Mouse (Mus musculus) frontal cortex, adult 2 months (tissue): Measurements from ENCODE around the gene Polr2m. TPM values are rescaled to one million over a fixed set of nuclear protein-coding genes. Genes with fewer than 3 reads are reported as not detected.
"Not testable (repeated sequence)": the region's sequence is repeated elsewhere in the genome, so short reads cannot be mapped to it uniquely, and the experiment has no call there.

Source experiments
- DNase-seq, 2 experiments: peaks; one replicate each; pipeline ENCODE4 v3.0.0; 2022; ENCODE audit warnings: low spot score in 1 of 2; ENCODE audit errors: extremely low spot score in 1 of 2
- polyA plus RNA-seq: library from polyadenylated mRNA; depleted of rRNA; stranded (reverse); fragments of >200 nt; gene quantifications from 2 replicates; pipeline ENCODE4 v1.2.3, GENCODE M21; 2012; rRNA removed

Polr2m gene
- 336 and 393 TPM in 2 replicates for polyA plus RNA-seq

DNA sequence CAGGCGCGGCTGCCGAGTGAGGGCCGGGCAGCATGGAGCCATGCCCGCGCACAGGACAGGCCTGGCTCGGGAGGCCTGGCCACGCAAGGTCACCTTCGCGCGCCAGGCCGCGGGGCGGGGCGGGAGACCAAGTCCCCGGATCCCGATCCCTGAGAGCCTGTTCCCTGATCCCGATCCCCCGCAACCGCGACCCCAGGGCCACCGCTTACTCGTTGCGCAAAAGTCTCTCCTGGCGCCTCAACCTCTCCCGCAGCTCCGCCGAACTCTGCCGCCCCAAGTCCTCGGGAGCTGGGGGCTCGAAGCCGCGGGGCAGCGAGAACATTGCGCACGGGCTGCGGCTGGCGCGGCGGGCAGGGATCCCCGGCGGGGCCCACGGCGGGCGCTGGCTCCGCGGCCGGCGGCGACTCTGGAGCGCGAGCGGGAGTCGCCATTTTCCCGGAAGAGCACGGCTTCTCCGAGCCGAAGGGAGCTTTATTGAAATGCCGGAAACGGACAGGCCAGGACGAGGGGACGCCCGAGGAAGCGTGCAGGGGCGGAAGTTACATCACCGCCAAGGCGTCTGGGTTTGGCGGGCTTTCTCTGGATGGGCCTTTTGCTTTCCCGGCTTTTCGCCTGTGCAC lies at the start of gene Polr2m:
TSS of gene Polr2m (minus strand) at position 461 of the 620 bp plus-strand sequence.
- peak; percentile 87 to 96 for DNase-seq

GRCm38 (mm10) chr9:71535036-71535435 lies 49.3 kb upstream of the Polr2m start:
- peak; percentile 16 to 42 for DNase-seq

GRCm38 (mm10) chr9:71529960-71530359 lies 44.2 kb upstream of the Polr2m start:
- no peak for DNase-seq

DNA sequence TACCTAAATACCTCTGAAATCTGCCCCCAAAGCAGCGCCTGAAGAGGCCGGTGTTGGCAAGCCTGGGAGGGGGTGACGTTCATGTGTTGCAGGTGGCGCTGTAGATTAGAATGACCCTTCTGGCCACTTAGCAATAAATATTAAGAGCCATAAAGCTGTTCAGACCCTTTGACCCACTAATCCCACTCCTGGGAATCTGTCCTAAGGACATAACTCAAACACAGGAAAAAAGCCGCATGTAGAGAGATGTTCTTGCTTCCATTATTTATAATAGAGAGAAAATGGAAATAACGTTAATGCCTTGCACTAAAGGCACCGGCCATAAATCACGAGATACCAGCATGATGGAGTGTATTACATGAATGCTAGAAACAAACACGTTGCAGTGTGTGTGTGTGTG lies 41.7 kb upstream of the Polr2m start:
- no peak for DNase-seq

- DNase-seq: no peak
Measured at GRCm38 (mm10) chr9:71523901-71524300, 38.2 kb upstream of the Polr2m start.

DNA sequence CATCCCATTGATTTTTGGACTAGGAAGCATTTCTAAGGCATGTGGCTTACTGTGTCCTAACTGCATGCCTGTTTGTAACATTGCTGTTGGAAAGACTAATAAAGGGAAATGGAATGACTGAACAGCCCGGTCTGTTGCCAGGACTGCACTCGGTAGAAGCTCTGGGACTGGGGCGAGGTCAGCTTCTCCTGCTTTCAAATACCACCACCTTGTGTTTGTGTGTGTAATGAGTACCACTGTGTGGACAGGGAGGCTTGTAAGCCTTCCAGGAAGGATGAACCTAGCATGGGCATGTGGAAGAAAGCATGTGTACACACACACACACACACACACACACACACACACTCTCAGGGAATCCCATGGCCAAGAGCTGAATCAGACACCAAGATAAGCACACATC lies 34.1 kb upstream of the Polr2m start:
- no peak for DNase-seq

GRCm38 (mm10) chr9:71517487-71517886 lies 31.8 kb upstream of the Polr2m start:
- no peak for DNase-seq

DNA sequence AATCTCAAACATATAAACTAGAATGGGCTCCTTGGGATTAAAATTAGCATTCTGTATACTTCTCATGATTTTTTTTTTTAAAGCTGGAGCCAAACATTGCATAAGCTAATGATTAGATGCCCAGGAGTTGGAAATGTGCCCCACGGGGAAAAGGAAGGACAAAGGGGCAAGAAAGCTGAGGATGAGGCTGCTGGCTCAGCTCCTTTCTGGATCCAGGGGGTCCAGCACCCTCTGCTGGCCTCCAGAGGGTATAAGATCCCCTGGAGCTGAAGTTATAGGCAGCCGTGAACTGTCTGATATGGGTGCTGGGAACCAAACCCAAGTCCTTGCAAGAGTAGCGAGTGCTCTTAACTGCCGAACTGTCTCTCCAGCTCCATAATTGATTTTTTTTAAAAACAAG lies 30.1 kb upstream of the Polr2m start:
- DNase-seq: no peak

- no peak for DNase-seq
Measured at GRCm38 (mm10) chr9:71513566-71513965, 27.8 kb upstream of the Polr2m start.

- DNase-seq: no peak
Measured at GRCm38 (mm10) chr9:71512899-71513298, 27.2 kb upstream of the Polr2m start.

GRCm38 (mm10) chr9:71498391-71499182 lies 12.9 kb upstream of the Polr2m start:
- peak in 1 of 2 experiments; percentile 20 for DNase-seq

GRCm38 (mm10) chr9:71496637-71497036 lies 10.9 kb upstream of the Polr2m start:
- DNase-seq: no peak

GRCm38 (mm10) chr9:71493771-71494170 lies 8.0 kb upstream of the Polr2m start:
- DNase-seq: no peak

- DNase-seq: no peak
Measured at GRCm38 (mm10) chr9:71492296-71493025, 6.7 kb upstream of the Polr2m start.

GRCm38 (mm10) chr9:71490076-71490475 lies 4.3 kb upstream of the Polr2m start:
- DNase-seq: no peak

- DNase-seq: no peak
Measured at GRCm38 (mm10) chr9:71486127-71486526, 392 bp upstream of the Polr2m start.

GRCm38 (mm10) chr9:71484871-71485474 lies 762 bp downstream of the Polr2m start:
- DNase-seq: no peak

- not testable (repeated sequence) for DNase-seq
Measured at GRCm38 (mm10) chr9:71483872-71484271, 1.9 kb downstream of the Polr2m start.

- no peak for DNase-seq
Measured at GRCm38 (mm10) chr9:71480305-71480704, 5.4 kb downstream of the Polr2m start.

GRCm38 (mm10) chr9:71479413-71479812 lies 6.3 kb downstream of the Polr2m start:
- no peak for DNase-seq

DNA sequence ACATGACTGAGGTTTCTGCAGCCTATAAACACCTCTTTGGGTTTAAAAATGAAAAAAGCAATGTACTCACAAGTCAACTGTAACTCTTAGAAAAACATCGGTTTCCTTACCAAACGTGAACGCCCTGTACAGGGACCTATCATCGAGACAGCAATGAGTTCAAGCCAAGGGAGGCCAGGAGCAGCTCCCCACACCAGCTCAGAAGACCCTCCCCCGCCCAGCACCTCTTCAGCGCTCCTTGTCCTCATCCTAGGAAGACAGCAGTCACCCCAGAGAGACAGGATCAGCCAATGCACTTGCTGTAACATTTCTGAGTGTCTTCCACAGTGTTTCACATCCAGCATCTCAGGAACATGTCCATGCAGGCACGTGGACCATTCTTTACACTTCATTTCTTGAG lies 7.1 kb downstream of the Polr2m start:
- DNase-seq: no peak
